Mouse (Mus musculus) stomach, postnatal 0 days (tissue): Measurements from ENCODE around the gene Csnk2a2.

ENCODE experiments used
- CTCF ChIP-seq: IDR thresholded peaks from 2 replicates; pipeline ENCODE4 v1.5.1; 2016; ENCODE audit warnings: antibody characterized with exemption, low read depth, mild to moderate bottlenecking, moderate library complexity
- EP300 ChIP-seq: optimal IDR thresholded peaks from 2 replicates; pipeline ENCODE3; 2016; ENCODE audit warnings: antibody characterized with exemption

DNA sequence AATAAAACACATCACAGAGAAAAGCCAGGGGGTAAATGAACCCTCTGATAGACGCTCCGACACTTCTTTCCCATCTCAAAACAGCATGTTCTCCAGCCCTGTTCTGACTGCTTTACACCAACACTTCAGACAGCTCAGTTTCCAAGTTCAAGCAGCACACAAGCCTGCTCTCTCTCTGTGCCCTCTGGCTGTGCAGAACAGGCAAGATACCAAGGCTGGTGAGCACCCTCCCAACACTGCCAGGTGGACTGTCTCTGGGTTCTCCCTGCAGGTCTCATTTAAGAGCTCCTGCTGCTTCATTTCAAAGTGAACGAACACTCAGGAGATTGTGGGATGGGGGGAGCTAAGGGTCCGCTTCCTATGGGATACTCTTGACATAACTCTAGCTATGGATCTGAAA is 56.7 kb downstream of the Csnk2a2 start:
- TF ChIP-seq CTCF (no peak), EP300 (no peak)
